Mouse (Mus musculus) right cerebral cortex, postnatal 36 days (tissue): Measurements from ENCODE around the gene Fmo6.

ENCODE experiments used
- DNase-seq, 2 experiments: peaks; one replicate each; pipeline ENCODE4 v3.0.0; 2022; ENCODE audit warnings: low spot score in 2 of 2, mixed read lengths in 1 of 2

Fmo6 gene

GRCm38 (mm10) chr1:162937415-162937814, at the start of gene Fmo6:
TSS of gene Fmo6 (minus strand) at chr1:162937515.
- no peak for DNase-seq

- no peak for DNase-seq
These were observed 49.5 kb upstream of the Fmo6 start for GRCm38 (mm10) chr1:162986777-162987176.

GRCm38 (mm10) chr1:162986121-162986748, 48.9 kb upstream of the Fmo6 start:
- DNase-seq, result no peak

- no peak for DNase-seq
These were observed 47.1 kb upstream of the Fmo6 start, which contains the start of gene Fmo3 for GRCm38 (mm10) chr1:162984428-162984827. TSS of gene Fmo3 (minus strand) at chr1:162984528.

DNA sequence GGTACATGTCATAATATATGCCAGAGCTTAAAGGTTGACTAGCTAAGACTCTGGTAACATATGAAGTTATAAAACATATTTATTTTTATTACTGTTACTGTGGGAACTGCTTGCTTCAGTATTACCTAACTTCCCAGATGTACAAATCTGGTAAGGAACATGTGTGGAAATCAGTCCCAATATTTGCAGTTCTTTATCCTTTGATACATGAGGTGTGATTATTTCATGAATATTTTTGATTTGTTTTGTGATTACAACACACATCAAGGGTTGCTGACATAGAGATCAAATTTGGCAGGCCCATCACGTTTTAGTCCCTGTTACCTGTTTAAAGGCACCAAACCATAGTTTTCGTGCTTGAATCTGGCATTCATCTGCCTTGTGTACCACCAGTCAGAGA, 26.2 kb upstream of the Fmo6 start:
- no peak for DNase-seq

GRCm38 (mm10) chr1:162957422-162957821, 20.1 kb upstream of the Fmo6 start:
- DNase-seq, result no peak

DNA sequence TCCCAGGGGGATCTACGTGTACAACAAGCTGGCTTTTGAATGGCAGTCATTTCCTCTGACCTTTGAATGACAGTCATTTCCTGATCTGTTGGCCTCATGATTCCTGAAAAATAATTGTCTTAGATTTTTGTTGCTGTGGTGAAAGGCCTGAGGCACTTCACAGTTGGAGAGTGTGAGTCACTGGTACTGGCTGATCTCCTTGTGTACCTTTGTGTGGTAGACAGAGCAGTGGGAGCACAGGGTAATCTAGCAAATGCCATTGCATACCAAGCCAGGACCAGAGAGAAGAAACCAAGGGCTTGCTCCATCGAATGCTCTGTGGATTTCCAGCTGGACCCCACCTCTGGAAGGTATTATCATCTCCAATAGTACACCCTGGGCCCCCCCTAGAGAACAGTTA, 15.8 kb upstream of the Fmo6 start:
- no peak for DNase-seq

- DNase-seq, result no peak
These were observed 12.4 kb upstream of the Fmo6 start for GRCm38 (mm10) chr1:162949763-162950162.

DNA sequence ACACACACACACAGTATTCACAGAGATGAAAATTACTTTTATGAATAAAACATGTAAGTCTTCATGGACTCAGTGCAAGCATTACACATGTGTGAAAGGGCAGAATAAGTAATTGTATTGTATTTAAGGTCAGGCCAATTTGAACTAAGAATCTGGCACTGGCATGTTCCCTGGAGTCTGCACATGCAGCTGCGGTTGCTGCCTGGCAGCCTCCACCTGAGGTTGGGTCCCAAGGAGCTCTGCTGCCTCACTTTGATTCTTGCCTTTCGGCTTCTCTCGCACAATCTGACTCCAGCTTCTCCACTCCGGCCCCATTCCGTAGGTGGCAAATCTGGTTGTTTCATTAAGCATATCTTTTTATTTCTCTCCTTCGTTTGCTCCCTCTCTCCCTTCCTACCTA, 10.6 kb upstream of the Fmo6 start:
- DNase-seq, result no peak

GRCm38 (mm10) chr1:162946837-162947558, 9.7 kb upstream of the Fmo6 start:
- no peak for DNase-seq

DNA sequence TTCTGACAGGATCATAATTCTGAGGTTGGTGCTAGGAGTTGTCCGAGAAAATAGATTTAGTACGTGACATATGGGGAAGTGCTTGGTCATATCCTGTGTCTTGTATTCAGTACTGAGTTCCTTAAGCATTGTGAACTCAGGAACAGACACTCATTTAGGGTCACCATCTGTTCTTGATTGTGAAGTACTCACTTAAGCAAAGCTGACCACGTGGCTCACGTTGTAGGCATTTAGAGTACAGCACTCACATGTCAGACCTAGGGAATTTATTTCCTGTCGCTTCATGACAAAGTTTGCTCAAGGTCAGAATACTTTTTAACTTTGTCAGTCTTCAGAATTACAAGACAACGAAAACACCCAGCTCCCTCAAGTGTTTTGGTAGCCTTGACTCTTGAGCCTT, 6.4 kb upstream of the Fmo6 start:
- no peak for DNase-seq

- no peak for DNase-seq
These were observed 1.5 kb upstream of the Fmo6 start for GRCm38 (mm10) chr1:162938696-162939351.

- no peak for DNase-seq
These were observed 818 bp upstream of the Fmo6 start for GRCm38 (mm10) chr1:162937970-162938695.

GRCm38 (mm10) chr1:162934374-162935012, 2.8 kb downstream of the Fmo6 start:
- DNase-seq, result no peak

DNA sequence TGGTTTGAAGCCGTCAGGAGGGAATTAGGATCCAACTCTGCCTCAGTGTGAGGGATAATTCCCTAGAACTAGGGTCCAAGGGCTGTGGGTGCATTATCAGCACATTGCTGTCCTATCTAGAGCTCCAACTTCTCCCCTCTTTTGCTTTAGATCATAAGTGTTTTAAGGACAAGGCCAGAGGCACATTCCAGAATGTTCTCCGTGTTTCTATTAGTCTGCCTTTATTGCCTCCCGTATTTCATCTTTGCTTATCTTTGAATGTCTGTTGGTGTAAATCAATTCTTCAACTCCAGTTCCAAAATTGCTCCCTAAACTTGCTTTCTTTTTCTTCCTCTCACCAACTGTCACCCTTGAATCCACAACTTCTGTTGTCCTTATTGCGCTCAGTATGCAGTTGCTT, 4.9 kb downstream of the Fmo6 start:
- DNase-seq, result no peak

- no peak for DNase-seq
These were observed 5.4 kb downstream of the Fmo6 start for GRCm38 (mm10) chr1:162931880-162932279.

- DNase-seq, result no peak
These were observed 5.9 kb downstream of the Fmo6 start for GRCm38 (mm10) chr1:162931310-162931875.

DNA sequence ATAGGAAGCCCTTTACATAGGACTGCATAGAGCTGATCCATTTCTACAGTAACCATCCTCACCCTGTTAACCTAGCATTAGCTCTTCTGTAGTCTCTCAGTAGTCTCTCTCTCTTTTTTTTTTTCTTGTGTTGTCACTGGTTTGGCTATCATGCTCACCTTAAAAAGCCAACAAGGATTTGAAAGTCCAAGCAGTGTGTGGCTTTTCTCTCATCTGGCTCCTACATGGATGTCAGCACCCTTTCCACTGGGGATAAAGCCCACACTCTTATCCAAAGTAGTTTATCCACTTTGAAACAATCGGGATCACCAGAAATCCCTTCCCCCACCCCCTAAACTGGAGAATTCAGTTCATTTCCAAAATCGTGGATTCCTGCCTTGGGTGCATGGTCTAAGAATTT, 6.7 kb downstream of the Fmo6 start:
- no peak for DNase-seq

DNA sequence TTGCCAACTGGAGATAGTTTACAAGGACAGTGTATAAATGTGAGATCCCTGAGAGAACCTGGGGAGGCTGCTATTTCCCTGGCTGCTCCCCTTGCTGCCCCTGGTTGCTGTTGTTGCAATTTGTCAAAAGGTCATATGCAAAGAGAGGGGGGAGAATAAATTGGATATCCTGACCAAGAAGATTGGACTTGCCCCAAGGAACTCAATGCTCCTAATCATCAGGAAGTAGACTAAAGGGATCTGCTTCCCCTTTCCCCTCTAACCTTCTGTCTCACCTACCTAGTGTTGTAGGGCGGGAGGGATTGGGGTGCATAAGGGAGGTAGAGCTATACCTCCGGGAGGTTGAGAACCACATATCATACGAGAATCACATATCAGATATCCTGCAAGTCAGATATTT, 8.2 kb downstream of the Fmo6 start:
- DNase-seq, result no peak

DNA sequence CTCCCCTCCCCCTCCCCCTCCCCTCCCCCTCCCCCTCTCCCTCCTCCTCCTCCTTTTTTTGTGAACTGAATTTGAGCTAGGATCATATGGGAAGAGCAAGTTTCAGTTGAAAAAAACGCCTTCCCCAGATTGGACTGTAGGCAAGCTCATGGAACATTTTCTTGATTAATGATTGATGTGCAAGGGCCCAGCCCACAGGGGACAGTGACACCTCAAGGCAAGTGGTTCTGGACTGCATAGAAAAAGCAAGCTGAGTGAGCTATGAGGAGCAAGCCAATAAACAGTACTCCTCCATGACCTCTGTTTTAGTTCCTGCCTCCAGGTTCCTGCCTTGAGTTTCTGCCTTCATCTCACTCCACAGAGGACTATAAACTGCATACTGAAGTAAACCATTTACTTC, 12.2 kb downstream of the Fmo6 start:
- no peak for DNase-seq

DNA sequence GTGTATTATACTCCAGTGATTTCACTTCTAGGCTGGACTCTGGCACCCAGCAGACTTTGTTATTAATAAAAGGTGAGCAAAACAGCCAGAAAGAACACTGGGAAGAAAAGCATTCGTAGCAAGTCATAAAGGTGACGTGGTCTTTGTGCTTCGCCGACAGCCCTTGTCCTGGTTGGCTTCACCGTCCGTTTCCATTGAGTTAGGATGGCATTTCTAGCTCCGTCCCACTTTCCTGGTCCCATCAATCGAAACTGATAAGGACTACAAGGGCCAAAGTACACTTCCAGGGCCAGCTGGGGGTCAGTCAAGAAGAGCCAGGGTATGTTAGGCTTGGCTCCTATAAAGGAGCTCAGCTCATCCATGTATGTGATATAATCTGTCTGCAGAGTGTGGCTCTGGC, 20.7 kb downstream of the Fmo6 start:
- no peak for DNase-seq
